Mouse (Mus musculus) adrenal gland, adult 2 months (tissue): ENCODE data around the gene Spint2. TPM values are rescaled to one million over a fixed set of nuclear protein-coding genes. Genes with fewer than 3 reads are reported as not detected.

Source experiments
- polyA plus RNA-seq: library from polyadenylated mRNA; depleted of rRNA; stranded (reverse); fragments of >200 nt; gene quantifications from 2 replicates; pipeline ENCODE4 v1.2.3, GENCODE M21; 2012; rRNA removed
- total RNA-seq, 2 experiments: library from RNA; stranded (reverse); gene quantifications; 2 replicates each; pipeline ENCODE4 v1.2.3; 2021

Gene Spint2
- total and polyA plus RNA-seq, 3 experiments: 44.3 to 90.2 (median 53.9) TPM

Other genes with a start within 250 kb of the Spint2 start
- gene Ryr1, start 156.7 kb downstream of the Spint2 start, total RNA-seq: under 1 TPM; 0.12 to 0.14 TPM
- gene Ryr1, start 156.7 kb downstream of the Spint2 start, polyA plus RNA-seq: 0.10 TPM in 1 of 2 replicates, not detected in the other
- gene Rasgrp4, start 147.1 kb downstream of the Spint2 start, total RNA-seq: 1 to 10 TPM; 1.2 to 1.5 TPM
- 3.2 and 3.9 TPM in 2 replicates for gene Rasgrp4, start 147.1 kb downstream of the Spint2 start, polyA plus RNA-seq
- gene Fam98c, start 125.7 kb downstream of the Spint2 start, total RNA-seq: 10 to 100 TPM in 1 of 2 experiments, 1 to 10 TPM in 1; 9.7 to 12.1 TPM
- 35.2 and 43.4 TPM in 2 replicates for gene Fam98c, start 125.7 kb downstream of the Spint2 start, polyA plus RNA-seq
- 1 to 10 TPM; 1.1 to 1.7 TPM for gene Ggn, start 111.7 kb downstream of the Spint2 start, total RNA-seq
- 3.0 and 3.8 TPM in 2 replicates for gene Ggn, start 111.7 kb downstream of the Spint2 start, polyA plus RNA-seq
- 1 to 10 TPM; 5.2 to 7.4 TPM for gene Spred3, start 111.5 kb downstream of the Spint2 start, total RNA-seq
- gene Spred3, start 111.5 kb downstream of the Spint2 start, polyA plus RNA-seq: 14.4 and 18.0 TPM in 2 replicates
- gene Psmd8, start 101.2 kb downstream of the Spint2 start, total RNA-seq: 100 to 1,000 TPM; 194 to 223 TPM
- gene Psmd8, start 101.2 kb downstream of the Spint2 start, polyA plus RNA-seq: 102 and 114 TPM in 2 replicates
- under 1 TPM; 0.52 to 0.73 TPM for gene Catsperg1, start 67.9 kb downstream of the Spint2 start, total RNA-seq
- gene Catsperg1, start 67.9 kb downstream of the Spint2 start, polyA plus RNA-seq: 0.84 and 1.2 TPM in 2 replicates
- 1 to 10 TPM; 1.5 to 1.7 TPM for gene Kcnk6, start 49.4 kb downstream of the Spint2 start, total RNA-seq
- 12.2 and 13.5 TPM in 2 replicates for gene Kcnk6, start 49.4 kb downstream of the Spint2 start, polyA plus RNA-seq
- 10 to 100 TPM; 55.2 to 64.5 TPM for gene Yif1b, start 43.6 kb downstream of the Spint2 start, total RNA-seq
- gene Yif1b, start 43.6 kb downstream of the Spint2 start, polyA plus RNA-seq: 162 and 191 TPM in 2 replicates
- gene 2200002D01Rik, start 33.4 kb downstream of the Spint2 start, total RNA-seq: 1 to 10 TPM; 2.3 to 4.2 TPM
- gene 2200002D01Rik, start 33.4 kb downstream of the Spint2 start, polyA plus RNA-seq: 2.5 TPM in 2 replicates
- gene Ppp1r14a, start 7.4 kb upstream of the Spint2 start, total RNA-seq: 1 to 10 TPM; 5.5 to 9.8 TPM
- gene Ppp1r14a, start 7.4 kb upstream of the Spint2 start, polyA plus RNA-seq: 9.2 and 12.1 TPM in 2 replicates
- 1 to 10 TPM; 1.5 to 3.3 TPM for gene Dpf1, start 22.0 kb upstream of the Spint2 start, total RNA-seq
- gene Dpf1, start 22.0 kb upstream of the Spint2 start, polyA plus RNA-seq: 2.9 and 3.1 TPM in 2 replicates
- 10 to 100 TPM; 27.1 to 57.8 TPM for gene Sipa1l3, start 236.7 kb upstream of the Spint2 start, total RNA-seq
- gene Sipa1l3, start 236.7 kb upstream of the Spint2 start, polyA plus RNA-seq: 69.8 and 77.7 TPM in 2 replicates